Mouse (Mus musculus) adrenal gland, postnatal 4 days (tissue): ENCODE results near the gene Tmem95. TPM values are rescaled to one million over a fixed set of nuclear protein-coding genes. Genes with fewer than 3 reads are reported as not detected.

Experiments
- DNase-seq, 2 experiments: peaks; one replicate each; pipeline ENCODE4 v3.0.0; 2021 to 2022; ENCODE audit warnings: low spot score in 2 of 2, mixed read lengths in 2 of 2
- microRNA-seq: library from miRNA; unstranded; fragments of <30 nt; microRNA quantifications from one replicate; pipeline ENCODE4 v1.2.0, GENCODE M21; 2021
- total RNA-seq, 2 experiments: library from RNA; stranded (reverse); gene quantifications; 2 replicates each; pipeline ENCODE4 v1.2.3; 2021

Gene Tmem95
- total RNA-seq, 2 experiments from 2014 or later = not detected

DNA sequence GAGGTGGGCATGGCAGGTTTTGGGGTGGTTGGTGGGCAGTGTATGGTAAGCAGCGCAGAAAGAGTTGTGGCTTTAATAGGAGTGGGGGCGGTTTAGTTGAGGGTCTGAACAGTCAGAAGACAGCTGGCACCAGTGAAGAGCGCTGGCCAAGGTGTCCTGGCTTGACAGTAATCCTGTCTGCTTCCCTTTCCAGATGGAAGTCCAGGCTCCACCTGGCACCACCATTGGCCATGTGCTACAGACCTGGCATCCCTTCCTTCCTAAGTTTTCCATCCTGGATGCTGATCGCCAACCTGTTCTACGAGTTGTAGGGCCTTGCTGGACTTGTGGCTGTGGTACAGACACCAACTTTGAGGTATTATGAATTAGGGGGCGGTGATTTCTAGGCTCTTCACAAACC is 29.8 kb downstream of the Tmem95 start:
- no peak for DNase-seq

DNA sequence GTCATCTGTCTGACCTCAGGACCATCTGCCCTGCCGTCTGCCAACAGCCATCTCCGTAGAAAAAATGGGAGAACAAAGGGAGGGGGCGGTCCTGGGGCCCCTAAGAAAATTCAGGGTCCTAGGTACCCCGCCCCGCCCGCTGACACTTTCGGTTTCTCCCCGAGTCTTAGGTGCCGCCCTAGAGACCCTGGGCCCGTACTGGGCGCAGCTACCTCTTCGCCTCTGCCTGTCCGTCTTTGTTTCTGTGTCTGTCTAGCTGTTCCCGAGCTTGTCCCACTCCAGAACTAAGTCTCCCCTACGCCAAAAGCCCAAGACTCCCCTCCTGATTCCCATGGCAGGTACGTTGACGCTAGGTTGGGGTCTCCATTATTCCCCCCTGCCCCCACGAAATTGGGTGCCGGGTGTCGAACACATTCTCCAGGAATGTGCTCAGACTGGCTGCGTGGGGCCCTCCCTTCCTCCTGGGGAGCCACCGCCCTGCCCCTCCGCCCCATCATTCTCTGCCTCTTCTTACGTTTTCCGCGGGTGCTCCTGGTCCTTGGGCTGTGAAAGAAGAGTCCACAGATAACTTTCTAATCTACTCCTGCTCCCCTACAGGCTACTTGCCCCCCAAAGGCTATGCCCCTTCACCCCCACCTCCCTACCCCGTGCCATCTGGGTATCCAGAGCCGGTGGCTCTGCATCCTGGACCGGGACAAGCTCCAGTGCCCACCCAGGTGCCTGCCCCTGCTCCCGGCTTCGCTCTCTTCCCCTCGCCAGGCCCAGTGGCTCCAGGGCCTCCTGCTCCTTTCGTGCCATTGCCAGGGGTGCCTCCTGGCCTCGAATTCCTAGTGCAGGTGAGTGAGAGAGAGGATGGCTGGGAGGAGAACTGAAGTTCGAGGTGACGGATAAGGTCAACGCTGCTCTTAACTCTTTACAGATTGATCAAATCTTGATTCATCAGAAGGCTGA is 30.8 kb downstream of the Tmem95 start:
- no peak for DNase-seq

DNA sequence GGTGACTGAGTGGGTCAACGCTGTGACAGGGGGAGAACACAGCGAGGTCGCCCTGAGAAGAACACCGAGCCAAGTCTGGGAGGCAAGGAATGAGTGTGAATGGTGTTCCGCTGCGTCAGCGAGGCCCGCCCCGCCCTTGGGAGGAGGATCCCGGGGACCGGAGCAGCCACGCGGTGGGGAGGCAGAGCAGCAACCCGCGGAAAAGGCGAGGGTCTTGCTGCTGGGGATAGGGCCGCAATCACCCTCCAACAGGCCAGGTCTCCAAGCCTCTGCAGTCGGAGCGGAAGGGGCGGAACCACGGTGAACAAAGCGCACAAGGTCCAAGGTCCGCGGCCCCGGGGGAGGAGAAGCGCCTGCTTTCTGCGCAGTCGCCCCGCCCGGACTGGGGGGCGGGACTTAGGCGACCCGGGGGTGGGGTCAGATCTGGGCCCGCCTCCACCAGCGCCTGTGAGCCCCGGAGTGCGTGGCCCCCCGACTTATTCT is 31.6 kb downstream of the Tmem95 start, which contains the start of gene Plscr3:
Gene Plscr3 (plus strand): TSS at position 179 of the 483 bp plus-strand sequence.
- peak; percentile 84 to 87 for DNase-seq

DNA sequence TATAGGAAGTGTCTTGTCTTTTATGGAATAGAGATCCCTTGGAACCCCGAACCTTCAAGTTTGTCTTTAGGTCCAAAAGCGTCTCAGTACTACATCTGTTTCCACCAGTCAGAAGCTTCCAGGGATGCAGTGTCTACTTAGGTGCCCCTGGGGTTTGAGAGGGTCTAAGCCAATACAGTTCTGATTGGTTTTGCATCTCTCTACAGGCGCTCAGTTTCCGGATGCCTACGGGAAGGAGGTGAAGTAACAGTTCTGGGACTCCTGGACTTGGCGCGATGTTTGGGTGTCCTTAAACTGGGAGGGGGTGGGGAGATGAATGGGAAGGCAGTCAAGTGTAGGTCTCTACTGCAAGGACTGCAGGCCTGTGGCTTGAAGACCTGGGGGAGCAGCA is 39.1 kb downstream of the Tmem95 start:
- no peak for DNase-seq

DNA sequence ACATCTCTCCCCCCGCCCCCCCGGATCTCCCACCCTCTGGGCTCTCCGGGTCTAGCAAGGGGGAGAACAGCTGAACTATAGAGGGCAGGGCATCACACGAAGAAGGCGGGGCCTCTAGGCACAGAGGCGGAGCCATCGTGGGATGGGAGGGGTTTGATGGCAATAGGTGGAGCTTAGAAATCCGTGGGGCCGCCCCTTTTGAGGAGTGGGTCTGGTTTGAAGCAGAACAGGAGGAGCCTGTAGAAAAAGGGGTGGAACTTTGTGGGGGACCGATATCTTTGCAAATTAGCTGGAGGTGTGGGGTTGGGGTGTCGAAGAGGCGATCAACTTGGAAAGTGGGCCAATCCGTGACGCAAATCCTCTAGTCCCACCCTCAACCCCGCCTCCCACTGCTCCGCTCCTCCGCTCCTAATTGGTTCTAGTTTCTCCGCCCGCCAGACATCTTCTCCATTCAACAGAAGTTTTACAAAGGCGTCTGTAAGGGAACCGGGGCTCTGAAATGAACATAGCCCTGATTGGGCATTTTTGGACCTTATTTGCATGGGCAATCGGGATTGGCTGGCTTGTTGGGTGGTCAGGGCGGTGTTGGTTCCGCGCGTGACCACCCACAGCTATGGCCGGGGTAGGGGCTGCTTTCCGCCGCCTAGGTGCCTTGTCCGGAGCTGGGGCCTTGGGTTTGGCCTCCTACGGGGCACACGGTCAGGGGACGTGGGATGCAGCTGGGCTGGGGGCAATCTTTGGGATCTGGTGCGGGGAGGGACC is 39.7 kb downstream of the Tmem95 start, which contains the start of gene Tmem256:
Gene Tmem256 (plus strand): TSS at position 563 of the 762 bp plus-strand sequence.
- peak; percentile 76 to 88 for DNase-seq

DNA sequence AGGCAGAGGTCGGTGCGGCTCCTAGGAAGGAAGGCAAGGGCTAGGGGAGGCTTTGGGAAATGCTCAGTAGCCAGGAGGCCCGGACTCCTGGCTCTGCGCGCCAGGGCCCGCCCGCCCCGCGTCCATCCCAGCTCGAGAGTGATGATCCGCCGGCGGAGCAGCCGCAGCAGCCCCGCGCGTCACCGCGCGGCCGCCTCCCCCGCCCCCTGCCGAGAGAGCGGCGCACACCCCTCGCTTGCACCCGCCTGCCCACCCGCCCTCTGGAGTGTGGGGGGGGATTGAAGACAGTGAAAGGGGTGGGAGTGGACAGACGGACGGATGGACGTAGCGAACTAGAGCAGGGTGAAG is 40.2 kb downstream of the Tmem95 start, which contains the start of gene Nlgn2:
Gene Nlgn2 (minus strand): TSS at position 181 of the 348 bp plus-strand sequence.
- no peak for DNase-seq

DNA sequence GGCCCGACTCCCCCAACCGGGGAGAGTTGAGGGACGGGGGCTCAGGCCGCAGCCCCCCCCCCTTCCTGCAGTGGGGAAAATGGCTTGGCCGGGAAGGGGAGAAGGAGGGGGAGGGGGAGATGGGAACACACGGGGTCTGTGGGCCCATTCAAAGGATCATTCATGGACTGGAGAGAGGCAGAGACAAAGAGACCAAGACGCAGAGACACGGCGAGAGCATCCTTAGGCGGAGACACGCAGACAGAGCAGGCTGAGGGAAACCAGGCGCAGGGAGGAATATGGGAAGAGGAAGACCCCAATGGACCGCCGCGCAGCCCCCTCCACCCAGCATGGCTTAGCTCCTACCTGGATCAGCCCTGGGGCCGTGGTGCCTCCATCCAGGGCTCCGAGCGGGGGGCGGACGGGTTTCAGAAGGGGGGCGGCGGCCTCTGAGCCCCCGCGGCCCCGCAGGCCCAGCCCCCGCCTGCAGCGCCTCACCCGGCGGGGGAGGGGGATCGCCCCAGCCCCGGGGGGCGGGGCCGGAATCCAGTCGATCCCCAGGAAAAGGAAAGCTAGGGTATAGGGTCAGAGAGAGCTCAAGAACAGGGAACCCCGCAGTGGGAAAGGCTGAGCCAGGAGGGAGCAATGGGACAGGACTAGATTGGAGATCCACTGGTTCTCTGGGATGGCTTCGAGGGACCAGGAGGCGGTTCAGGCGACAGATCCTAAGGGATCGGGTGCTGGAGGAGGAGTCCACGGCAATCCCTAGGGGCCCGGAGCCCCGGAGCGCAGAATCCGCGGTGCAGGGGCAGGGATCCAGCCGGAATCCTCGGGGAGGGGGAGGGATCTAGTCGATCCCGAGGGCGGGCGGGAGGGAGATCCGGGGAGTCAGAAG is 40.9 kb downstream of the Tmem95 start:
- no peak for DNase-seq

DNA sequence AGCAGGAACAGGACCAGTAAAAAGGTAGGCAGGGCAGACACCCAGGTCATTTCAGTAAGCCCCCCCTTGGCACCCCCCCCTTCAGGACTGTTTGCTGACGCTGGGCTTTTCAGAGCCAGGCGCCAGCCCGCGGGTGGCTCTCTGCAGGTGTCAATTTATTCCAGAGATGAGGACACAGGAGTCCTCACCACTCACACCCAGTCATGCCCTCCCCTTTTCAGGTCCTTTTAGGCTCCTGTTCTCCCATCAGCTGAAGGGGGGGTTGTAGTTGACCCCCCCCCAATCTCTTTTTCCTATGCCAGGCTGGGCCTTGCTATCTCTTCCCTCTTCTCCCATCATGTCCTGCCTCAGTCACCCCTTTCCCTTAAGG is 41.9 kb downstream of the Tmem95 start:
- DNase-seq = no peak

DNA sequence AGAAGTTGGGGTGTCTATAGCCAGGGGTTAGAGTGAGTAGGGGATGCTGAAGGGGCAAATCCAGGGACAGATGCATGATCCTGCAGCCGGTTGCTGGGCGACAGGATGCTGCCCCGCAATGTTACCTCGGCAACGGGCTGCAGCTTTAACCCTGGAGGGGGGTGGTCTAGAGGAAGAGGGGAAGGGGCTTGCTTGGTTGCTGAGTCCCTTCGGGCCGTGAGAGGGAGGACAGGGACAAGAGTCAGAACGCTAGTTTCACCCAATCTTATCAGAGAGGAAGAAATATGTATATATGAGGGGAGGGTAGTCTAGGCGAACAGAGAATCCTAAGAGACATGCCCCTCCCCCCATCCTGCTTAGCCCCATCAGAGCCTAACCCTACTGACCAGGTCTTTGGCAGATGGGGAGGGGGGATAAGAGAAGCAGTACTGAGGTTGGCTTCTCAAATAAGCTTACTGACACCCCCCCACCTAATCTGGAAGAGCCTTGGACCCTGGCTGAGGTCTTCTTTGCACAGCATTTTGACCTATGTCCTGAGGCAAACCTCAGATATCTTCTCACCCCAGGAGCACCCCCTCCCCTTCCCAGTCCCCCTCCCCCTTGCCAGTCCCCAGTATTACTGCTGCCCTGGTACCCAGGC is 42.4 kb downstream of the Tmem95 start:
- no peak for DNase-seq

DNA sequence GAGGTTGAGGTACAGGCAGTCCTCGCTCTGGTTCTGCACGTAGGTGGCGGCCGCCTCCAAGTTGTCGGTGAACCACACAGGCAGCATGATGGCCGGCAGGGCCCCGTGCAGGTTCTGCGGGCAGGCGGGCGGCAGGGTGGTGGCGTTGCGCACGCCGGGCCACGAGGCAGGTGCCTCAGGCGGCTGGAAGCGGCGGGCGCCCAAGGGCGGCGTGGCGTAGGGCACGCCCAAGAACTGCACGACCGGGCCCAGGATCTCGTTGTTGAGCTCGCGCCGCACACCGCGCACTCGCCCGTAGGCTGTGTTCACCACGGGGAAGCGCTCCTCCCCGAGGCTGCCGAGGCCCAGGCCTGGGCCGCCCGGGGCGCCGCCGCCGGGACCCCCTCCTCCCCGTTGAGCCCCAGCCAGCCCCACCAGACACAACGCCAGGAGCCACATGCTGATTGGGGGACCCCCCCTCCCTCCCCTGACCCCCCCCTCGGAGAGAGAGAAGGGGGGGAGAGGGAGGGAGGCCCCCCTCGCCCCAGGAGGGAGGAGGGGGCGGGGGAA is 43.7 kb downstream of the Tmem95 start:
- no peak for DNase-seq

DNA sequence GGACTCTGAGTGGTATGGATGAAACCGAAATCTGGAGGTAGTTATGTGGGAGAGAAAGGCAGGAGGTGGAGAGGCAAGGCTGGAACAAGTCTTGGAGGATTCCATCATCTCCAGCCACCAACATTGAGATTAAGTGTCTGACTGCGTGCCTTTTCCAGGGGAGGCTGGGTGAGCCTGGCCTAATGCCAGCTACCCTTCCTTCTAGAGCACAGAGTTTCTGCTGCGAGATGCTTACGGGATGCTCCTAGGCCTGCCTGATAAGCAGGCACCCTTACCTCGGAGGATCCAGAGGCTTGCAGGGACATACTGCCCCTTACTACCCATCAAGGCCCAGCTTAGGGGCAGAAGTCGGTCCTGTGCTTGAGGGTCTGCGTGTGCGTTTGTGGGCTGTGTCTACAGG is 44.3 kb downstream of the Tmem95 start:
- DNase-seq = no peak

DNA sequence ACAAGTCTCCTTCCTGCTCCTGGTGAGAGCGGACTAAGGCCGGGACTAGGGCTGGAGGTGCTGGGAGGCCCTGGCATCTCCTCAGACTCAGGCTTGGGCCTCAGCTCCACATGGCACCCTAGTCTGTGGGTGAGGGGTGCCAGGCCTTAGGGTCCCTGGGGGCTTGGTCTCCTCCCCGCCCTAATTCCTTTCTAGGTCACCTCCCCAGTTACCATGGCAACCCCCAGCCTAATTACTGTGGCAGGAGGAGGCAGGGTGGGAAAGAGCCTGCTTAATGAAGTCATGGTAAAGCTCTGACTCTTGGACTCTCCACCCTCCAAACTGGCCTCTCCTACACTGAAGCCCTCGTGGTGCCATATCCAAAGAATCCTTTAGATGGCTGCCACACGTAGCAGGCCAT is 49.0 kb downstream of the Tmem95 start:
- no peak for DNase-seq

Small RNA genes within 50 kb of the gene (microRNA-seq; reads per million reads assigned to microRNA genes)
- gene Mir6924 = not detected

Other genes starting within 250 kb of the Tmem95 start
- gene Fxr2, start 245.0 kb downstream of the Tmem95 start, total RNA-seq = 100 to 1,000 TPM in 1 of 2 experiments, 10 to 100 TPM in 1; 89.3 to 111 TPM
- under 1 TPM; 0.62 to 0.73 TPM for gene Sox15, start 222.7 kb downstream of the Tmem95 start, total RNA-seq
- 100 to 1,000 TPM; 107 to 119 TPM for gene Mpdu1, start 215.4 kb downstream of the Tmem95 start, total RNA-seq
- 10 to 100 TPM; 11.9 to 12.5 TPM for gene Cd68, start 211.9 kb downstream of the Tmem95 start, total RNA-seq
- 100 to 1,000 TPM; 640 to 673 TPM for gene Eif4a1, start 205.6 kb downstream of the Tmem95 start, total RNA-seq
- 10 to 100 TPM; 86.6 to 90.7 TPM for gene Senp3, start 195.9 kb downstream of the Tmem95 start, total RNA-seq
- 1 to 10 TPM; 4.2 to 5.2 TPM for gene Tnfsf13, start 192.2 kb downstream of the Tmem95 start, total RNA-seq
- 10 to 100 TPM; 23.0 to 23.1 TPM for gene Tnfsf12, start 182.2 kb downstream of the Tmem95 start, total RNA-seq
- 1 to 10 TPM; 3.1 to 4.6 TPM for gene Tnfsfm13, start 181.9 kb downstream of the Tmem95 start, total RNA-seq
- gene Polr2a, start 119.4 kb downstream of the Tmem95 start, total RNA-seq = 100 to 1,000 TPM in 1 of 2 experiments, 10 to 100 TPM in 1; 92.4 to 108 TPM
- gene Slc35g3, start 116.0 kb downstream of the Tmem95 start, total RNA-seq = not detected
- 10 to 100 TPM; 48.5 to 58.3 TPM for gene Zbtb4, start 112.1 kb downstream of the Tmem95 start, total RNA-seq
- 1 to 10 TPM; 3.6 to 4.0 TPM for gene Chrnb1, start 82.1 kb downstream of the Tmem95 start, total RNA-seq
- 1 to 10 TPM; 3.4 to 4.8 TPM for gene Fgf11, start 76.2 kb downstream of the Tmem95 start, total RNA-seq
- gene Tmem102, start 72.4 kb downstream of the Tmem95 start, total RNA-seq = 1 to 10 TPM in 1 of 2 experiments, under 1 TPM in 1; 0.76 to 1.4 TPM
- gene Gm39566, start 62.7 kb downstream of the Tmem95 start, total RNA-seq = not detected
- not detected for gene Spem2, start 59.6 kb downstream of the Tmem95 start, total RNA-seq
- not detected for gene Spem1, start 55.8 kb downstream of the Tmem95 start, total RNA-seq
- 10 to 100 TPM; 33.6 to 35.2 TPM for gene Nlgn2, start 40.2 kb downstream of the Tmem95 start, total RNA-seq
- 100 to 1,000 TPM; 141 to 143 TPM for gene Tmem256, start 39.5 kb downstream of the Tmem95 start, total RNA-seq
- 10 to 100 TPM; 76.6 to 77.9 TPM for gene Plscr3, start 31.6 kb downstream of the Tmem95 start, total RNA-seq
- gene Tnk1, start 19.3 kb downstream of the Tmem95 start, total RNA-seq = 1 to 10 TPM in 1 of 2 experiments, under 1 TPM in 1; 0.17 to 1.7 TPM
- gene Kctd11, start 3.4 kb upstream of the Tmem95 start, total RNA-seq = 1 to 10 TPM; 3.4 to 4.1 TPM
- 1 to 10 TPM; 1.4 to 1.7 TPM for gene Acap1, start 17.5 kb upstream of the Tmem95 start, total RNA-seq
- gene 2810408A11Rik, start 23.0 kb upstream of the Tmem95 start, total RNA-seq = 1 to 10 TPM; 4.8 to 5.6 TPM
- 10 to 100 TPM; 45.9 to 53.3 TPM for gene Neurl4, start 23.1 kb upstream of the Tmem95 start, total RNA-seq
- 10 to 100 TPM; 60.0 to 67.0 TPM for gene Gps2, start 35.9 kb upstream of the Tmem95 start, total RNA-seq
- gene Eif5a, start 43.9 kb upstream of the Tmem95 start, total RNA-seq = 100 to 1,000 TPM; 598 to 600 TPM
- 10 to 100 TPM in 1 of 2 experiments, 1 to 10 TPM in 1; 9.7 to 20.6 TPM for gene Ybx2, start 57.8 kb upstream of the Tmem95 start, total RNA-seq
- gene Slc2a4, start 70.2 kb upstream of the Tmem95 start, total RNA-seq = 10 to 100 TPM; 23.6 to 24.8 TPM
- gene Cldn7, start 86.8 kb upstream of the Tmem95 start, total RNA-seq = 10 to 100 TPM in 1 of 2 experiments, 1 to 10 TPM in 1; 3.1 to 17.3 TPM
- 100 to 1,000 TPM; 119 to 130 TPM for gene Ctdnep1, start 103.1 kb upstream of the Tmem95 start, total RNA-seq
- 10 to 100 TPM; 65.5 to 70.9 TPM for gene Elp5, start 104.5 kb upstream of the Tmem95 start, total RNA-seq
- gene Gabarap, start 113.1 kb upstream of the Tmem95 start, total RNA-seq = 100 to 1,000 TPM; 294 to 311 TPM
- gene Phf23, start 117.8 kb upstream of the Tmem95 start, total RNA-seq = 10 to 100 TPM; 51.4 to 53.4 TPM
- gene Dvl2, start 122.6 kb upstream of the Tmem95 start, total RNA-seq = 10 to 100 TPM; 35.5 to 38.2 TPM
- 100 to 1,000 TPM; 295 to 378 TPM for gene Acadvl, start 137.4 kb upstream of the Tmem95 start, total RNA-seq
- gene Dlg4, start 138.9 kb upstream of the Tmem95 start, total RNA-seq = 10 to 100 TPM; 63.0 to 64.4 TPM
- gene Asgr1, start 176.1 kb upstream of the Tmem95 start, total RNA-seq = 10 to 100 TPM in 1 of 2 experiments, 1 to 10 TPM in 1; 1.7 to 33.7 TPM
- 10 to 100 TPM in 1 of 2 experiments, 1 to 10 TPM in 1; 1.8 to 14.6 TPM for gene Asgr2, start 214.6 kb upstream of the Tmem95 start, total RNA-seq